Mouse (Mus musculus): ENCODE data around the gene Dcn.

Dcn gene

GRCm38 (mm10) chr10:97564957-97565856 is 85.8 kb downstream of the Dcn start, which contains the start of gene Lum:
Gene Lum, plus strand, starts transcription at chr10:97565128.
- DNase-seq, result no peak

DNA sequence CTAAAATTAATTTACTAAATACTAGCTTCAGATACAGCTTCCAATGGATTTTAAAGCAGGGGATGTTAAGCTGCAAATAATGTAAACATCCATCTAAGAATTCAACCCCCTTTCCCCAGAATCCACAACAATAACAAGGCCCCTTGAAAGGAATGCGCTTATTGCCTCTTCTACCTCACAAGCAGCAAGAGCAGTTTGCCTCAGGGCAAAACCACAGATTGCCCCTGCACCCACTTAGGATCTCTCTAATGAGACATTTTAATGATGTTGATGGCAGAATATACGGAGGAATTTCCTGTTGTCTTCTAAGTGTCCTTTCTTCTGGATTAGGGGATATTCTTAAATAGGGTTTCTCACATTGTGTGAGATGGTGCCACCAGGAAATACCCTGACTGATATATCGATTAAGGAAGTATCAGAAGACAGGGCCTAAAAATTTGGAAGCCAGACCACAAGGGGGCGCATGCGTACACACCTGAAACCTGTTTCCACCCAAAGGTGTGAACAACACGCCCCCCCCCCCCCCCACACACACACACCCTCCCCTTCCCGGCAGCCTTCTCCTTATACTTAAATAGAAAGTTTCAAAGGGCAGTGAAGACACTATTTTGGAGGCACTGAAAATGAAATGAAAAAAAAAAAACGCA is 88.2 kb downstream of the Dcn start:
- DNase-seq, result peak; percentile 25

All from lung, postnatal 36 days (tissue).